In the genomic region with DNA sequence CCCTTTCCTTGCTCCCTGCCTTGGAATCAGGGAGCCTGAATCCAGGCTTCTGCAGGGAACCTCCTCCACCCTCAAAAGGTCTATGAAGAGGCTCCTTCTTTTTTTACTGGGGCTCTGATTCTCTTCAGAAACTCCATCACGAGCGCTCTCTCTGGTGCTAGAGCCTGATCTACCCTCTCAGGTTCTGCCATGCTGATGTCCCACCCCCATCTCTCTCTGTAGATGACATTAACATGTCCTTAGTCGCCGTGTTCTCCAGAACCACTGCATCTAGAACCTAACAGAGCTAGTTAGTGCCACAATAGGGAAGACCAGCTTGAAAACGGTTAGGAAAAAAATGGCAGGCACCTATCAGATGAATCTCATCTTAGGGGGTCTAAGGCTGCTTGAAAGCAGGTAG, we compare ENCODE assay signal across 11 mouse cellular contexts. TPM values are rescaled to one million over a fixed set of nuclear protein-coding genes. Genes with fewer than 3 reads are reported as not detected.
A peak's percentile ranks its signal among the peaks of the same experiment; 100 is the strongest.
DNase-seq lines count a peak whose midpoint lies in the region; ATAC-seq and TF ChIP-seq lines count a peak whose summit lies in the region.
"Had no signal": no experiment of that assay in that cellular context is flagged by ENCODE, and none has a peak within 500 bp of the region (broad histone marks: within the 10 kb centered on the region; RNA-seq: fewer than 3 reads in every experiment).

No protein-coding gene starts in this region.

- TF ChIP-seq EP300 in lung, postnatal 0 days (IDR thresholded peaks at IDR 0.05): no peak

- H3K27ac ChIP-seq in heart, embryonic 14.5 days (replicated peaks in 1 of 2; ENCODE audit: control insufficient read depth in 1 of 2, insufficient read depth in 1 of 2, low read depth in 2 of 2, low read length in 2 of 2): no peak overlapping the region
- no peak overlapping the region for H3K27ac ChIP-seq in lung, postnatal 0 days (ENCODE audit: low read length)
- peak overlapping the region; percentile 66 for H3K27ac ChIP-seq in limb, embryonic 12.5 days

- ATAC-seq in heart, embryonic 14.5 days (ENCODE audit: insufficient number of reproducible peaks, insufficient read depth, low FRiP score, low read depth): no peak
- ATAC-seq in lung, postnatal 0 days: no peak
- ATAC-seq in limb, embryonic 12.5 days (ENCODE audit: insufficient number of reproducible peaks, insufficient read depth, low FRiP score, low TSS enrichment, low read depth): no peak

- no peak for DNase-seq in heart, adult 18-20 months
- no peak for DNase-seq in lung, postnatal 0 days (ENCODE audit: low spot score)
- no peak for DNase-seq in lung, postnatal 4 days
- DNase-seq in embryo, embryonic 10.5 days (ENCODE audit: low spot score): no peak
- DNase-seq in cerebellum, adult 9-11 months: no peak
- DNase-seq: gastrocnemius, postnatal 36 days; kidney, postnatal 10 days; thymus, adult 18-20 months had no signal

- H3K9me3 ChIP-seq in heart, embryonic 14.5 days (ENCODE audit: control insufficient read depth, low read length): no peaks in the 10 kb centered on the region
- H3K9me3 ChIP-seq in lung, postnatal 0 days (ENCODE audit: low read length): no peaks in the 10 kb centered on the region
- no peaks in the 10 kb centered on the region for H3K9me3 ChIP-seq in limb, embryonic 12.5 days

- peak overlapping the region; percentile 67 for H3K4me2 ChIP-seq in heart, embryonic 14.5 days (ENCODE audit: low read length)
- peak overlapping the region; percentile 44 for H3K4me2 ChIP-seq in lung, postnatal 0 days (replicated peaks; ENCODE audit: low read depth, low read length)
- H3K4me2 ChIP-seq in limb, embryonic 12.5 days: peak overlapping the region; percentile 51

- no peaks in the 10 kb centered on the region for H3K27me3 ChIP-seq in heart, embryonic 14.5 days (ENCODE audit: control insufficient read depth, insufficient read depth, low read length)
- H3K27me3 ChIP-seq in lung, postnatal 0 days (replicated peaks; ENCODE audit: insufficient read depth, low read length): no peaks in the 10 kb centered on the region
- H3K27me3 ChIP-seq in limb, embryonic 12.5 days: no peaks in the 10 kb centered on the region

- peaks cover 24 to 40% of the 10 kb centered on the region in 2 experiments for H3K4me1 ChIP-seq in heart, embryonic 14.5 days (ENCODE audit: control insufficient read depth in 2 of 2, insufficient read depth in 2 of 2, low read length in 2 of 2)
- H3K4me1 ChIP-seq in lung, postnatal 0 days (ENCODE audit: insufficient read depth, low read depth, low read length): peaks cover 16% of the 10 kb centered on the region; the same call in 1 of the 2 replicates
- H3K4me1 ChIP-seq in limb, embryonic 12.5 days (replicated peaks): peaks cover 41% of the 10 kb centered on the region

- peak overlapping the region; percentile 57 for H3K9ac ChIP-seq in heart, embryonic 14.5 days (ENCODE audit: low read length)
- H3K9ac ChIP-seq in lung, postnatal 0 days (replicated peaks; ENCODE audit: low read depth): no peak overlapping the region
- no peak overlapping the region for H3K9ac ChIP-seq in limb, embryonic 12.5 days (replicated peaks)

- H3K4me3 ChIP-seq in heart, embryonic 14.5 days (ENCODE audit: control insufficient read depth in 1 of 2, insufficient read depth in 1 of 2, low read depth in 1 of 2, low read length in 2 of 2): peak overlapping the region; percentile 5 to 26; a peak in 3 of 4 replicates
- no peak overlapping the region for H3K4me3 ChIP-seq in lung, postnatal 0 days (ENCODE audit: low read depth, low read length)
- H3K4me3 ChIP-seq in limb, embryonic 12.5 days (replicated peaks): no peak overlapping the region

- TF ChIP-seq CTCF in lung, postnatal 0 days (IDR thresholded peaks at IDR 0.05): no peak

- no peaks in the 10 kb centered on the region for H3K36me3 ChIP-seq in heart, embryonic 14.5 days (ENCODE audit: control insufficient read depth, insufficient read depth, low read length)
- no peaks in the 10 kb centered on the region for H3K36me3 ChIP-seq in lung, postnatal 0 days (ENCODE audit: insufficient read depth, low read length)
- H3K36me3 ChIP-seq in limb, embryonic 12.5 days: no peaks in the 10 kb centered on the region

- 56% methylated on average over 5 of the region's 5 CpGs for WGBS in heart, embryonic 14.5 days
- WGBS in lung, postnatal 0 days: 64% methylated on average over 5 of the region's 5 CpGs
- 66% methylated on average over 5 of the region's 5 CpGs for WGBS in limb, embryonic 12.5 days

RNA-seq across cellular contexts. Expression of a gene that starts 16.2 kb away (rescaled TPM):
- polyA plus RNA-seq in heart, embryonic 14.5 days (2014; fragmentation: Nextera tagmentation; extraction: Ambion mirVana): 0.09 TPM in 1 of 2 replicates, not detected in the other
- total RNA-seq in heart, adult 18-20 months (2021): under 1 TPM in 1 of 2 experiments, not detected in 1; 0.05 TPM
- 0.07 and 0.12 TPM in 2 replicates for polyA plus RNA-seq in lung, postnatal 0 days (2015; fragmentation: Nextera tagmentation; extraction: Ambion mirVana)
- polyA plus RNA-seq in limb, embryonic 12.5 days (2016; fragmentation: Nextera tagmentation; extraction: Ambion mirVana): 7.9 and 8.6 TPM in 2 replicates
- total RNA-seq: liver, adult 2 months had no signal
- polyA plus RNA-seq: liver, adult 2 months had no signal

Comparison
In these comparisons a context has a peak if more than half of its experiments do, and no peak if none do; other contexts are left out.
1. H3K4me3 ChIP-seq: peak in heart, embryonic 14.5 days (2 of 2); none in lung, postnatal 0 days (single experiment) and limb, embryonic 12.5 days (single experiment).
2. Peak in every context shown above with its lines, with median percentiles within 50 percentile points of each other: H3K4me2 ChIP-seq.